Mouse (Mus musculus): Measurements from ENCODE around the gene Acer1. TPM values are rescaled to one million over a fixed set of nuclear protein-coding genes. Genes with fewer than 3 reads are reported as not detected.

Acer1 gene
- polyA plus RNA-seq, 1 experiment from 2014 or later: not detected

- peak; percentile 71 for DNase-seq (ENCODE audit: low spot score)
- 12% methylated on average over 3 of the region's 3 CpGs for WGBS
- Histone ChIP-seq H3K36me3 (ENCODE audit: control insufficient read depth, insufficient read depth, low read length) (no peaks in the 10 kb centered on the region), H3K4me1 (ENCODE audit: control insufficient read depth, insufficient read depth, low read length) (no peaks in the 10 kb centered on the region), H3K9me3 (ENCODE audit: control insufficient read depth, low read length) (no peaks in the 10 kb centered on the region), H3K27ac (replicated peaks; ENCODE audit: low read depth, low read length) (no peak overlapping the region), H3K9ac (ENCODE audit: low read length) (no peak overlapping the region), H3K4me2 (ENCODE audit: low read depth, severe bottlenecking) (no peak overlapping the region), H3K27me3 (ENCODE audit: control insufficient read depth, insufficient read depth, low read length) (no peaks in the 10 kb centered on the region), H3K4me3 (ENCODE audit: low read depth, low read length) (no peak overlapping the region)
- ATAC-seq (ENCODE audit: insufficient number of reproducible peaks, low FRiP score, low TSS enrichment, low read depth): no peak
These were observed 31.0 kb downstream of the Acer1 start for GRCm38 (mm10) chr17:56950915-56951314.

GRCm38 (mm10) chr17:56938751-56939150, 43.2 kb downstream of the Acer1 start:
- H3K4me2 ChIP-seq (ENCODE audit: low read depth, severe bottlenecking): no peak overlapping the region
- no peak for ATAC-seq (ENCODE audit: insufficient number of reproducible peaks, low FRiP score, low TSS enrichment, low read depth)
- H3K9ac ChIP-seq (ENCODE audit: low read length): no peak overlapping the region
- no peaks in the 10 kb centered on the region for H3K27me3 ChIP-seq (ENCODE audit: control insufficient read depth, insufficient read depth, low read length)
- peaks cover 6% of the 10 kb centered on the region for H3K4me1 ChIP-seq (ENCODE audit: control insufficient read depth, insufficient read depth, low read length)
- no peak overlapping the region for H3K4me3 ChIP-seq (ENCODE audit: low read depth, low read length)
- DNase-seq (ENCODE audit: low spot score): no peak
- no peaks in the 10 kb centered on the region; the same call in 1 of the 2 replicates for H3K36me3 ChIP-seq (ENCODE audit: control insufficient read depth, insufficient read depth, low read length)
- 79% methylated on average over 4 of the region's 4 CpGs for WGBS
- H3K27ac ChIP-seq (replicated peaks; ENCODE audit: low read depth, low read length): no peak overlapping the region
- H3K9me3 ChIP-seq (ENCODE audit: control insufficient read depth, low read length): no peaks in the 10 kb centered on the region

GRCm38 (mm10) chr17:56936731-56937130, 45.2 kb downstream of the Acer1 start:
- no peak overlapping the region for H3K9ac ChIP-seq (ENCODE audit: low read length)
- H3K27ac ChIP-seq (replicated peaks; ENCODE audit: low read depth, low read length): no peak overlapping the region
- H3K27me3 ChIP-seq (ENCODE audit: control insufficient read depth, insufficient read depth, low read length): no peaks in the 10 kb centered on the region
- 91% methylated on average over 7 of the region's 7 CpGs for WGBS
- no peak overlapping the region for H3K4me2 ChIP-seq (ENCODE audit: low read depth, severe bottlenecking)
- H3K9me3 ChIP-seq (ENCODE audit: control insufficient read depth, low read length): no peaks in the 10 kb centered on the region
- peaks cover 2% of the 10 kb centered on the region; the same call in 1 of the 2 replicates for H3K36me3 ChIP-seq (ENCODE audit: control insufficient read depth, insufficient read depth, low read length)
- H3K4me3 ChIP-seq (ENCODE audit: low read depth, low read length): no peak overlapping the region
- H3K4me1 ChIP-seq (ENCODE audit: control insufficient read depth, insufficient read depth, low read length): peaks cover 8% of the 10 kb centered on the region
- ATAC-seq (ENCODE audit: insufficient number of reproducible peaks, low FRiP score, low TSS enrichment, low read depth) (no peak), DNase-seq (ENCODE audit: low spot score) (no peak)

GRCm38 (mm10) chr17:56935363-56936131, 46.4 kb downstream of the Acer1 start, which contains the start of gene Mllt1:
Mllt1 (minus strand) TSS chr17:56935415.
- H3K9me3 ChIP-seq (ENCODE audit: control insufficient read depth, low read length): no peaks in the 10 kb centered on the region
- H3K36me3 ChIP-seq (ENCODE audit: control insufficient read depth, insufficient read depth, low read length): peaks cover 2% of the 10 kb centered on the region; the same call in 1 of the 2 replicates
- ATAC-seq (ENCODE audit: insufficient number of reproducible peaks, low FRiP score, low TSS enrichment, low read depth) (peak; percentile 97), DNase-seq (ENCODE audit: low spot score) (peak; percentile 100)
- H3K27ac ChIP-seq (replicated peaks; ENCODE audit: low read depth, low read length): peak within 1 kb of the TSS; percentile 51; the same call in 1 of the 2 replicates
- H3K9ac ChIP-seq (ENCODE audit: low read length): peak within 1 kb of the TSS; percentile 95
- no peaks in the 10 kb centered on the region for H3K27me3 ChIP-seq (ENCODE audit: control insufficient read depth, insufficient read depth, low read length)
- H3K4me3 ChIP-seq (ENCODE audit: low read depth, low read length): peak within 1 kb of the TSS; percentile 97
- 3% methylated on average over 67 of the region's 76 CpGs for WGBS
- peak within 1 kb of the TSS; percentile 64 for H3K4me2 ChIP-seq (ENCODE audit: low read depth, severe bottlenecking)
- H3K4me1 ChIP-seq (ENCODE audit: control insufficient read depth, insufficient read depth, low read length): peaks cover 8% of the 10 kb centered on the region

- peak overlapping the region; percentile 51; the same call in 1 of the 2 replicates for H3K27ac ChIP-seq (replicated peaks; ENCODE audit: low read depth, low read length)
- ATAC-seq (ENCODE audit: insufficient number of reproducible peaks, low FRiP score, low TSS enrichment, low read depth) (peak; percentile 53), DNase-seq (ENCODE audit: low spot score) (peak; percentile 69)
- H3K4me2 ChIP-seq (ENCODE audit: low read depth, severe bottlenecking): peak overlapping the region; percentile 64
- no peaks in the 10 kb centered on the region for H3K9me3 ChIP-seq (ENCODE audit: control insufficient read depth, low read length)
- H3K4me3 ChIP-seq (ENCODE audit: low read depth, low read length): peak overlapping the region; percentile 97
- peaks cover 2% of the 10 kb centered on the region; the same call in 1 of the 2 replicates for H3K36me3 ChIP-seq (ENCODE audit: control insufficient read depth, insufficient read depth, low read length)
- H3K9ac ChIP-seq (ENCODE audit: low read length): peak overlapping the region; percentile 95
- H3K27me3 ChIP-seq (ENCODE audit: control insufficient read depth, insufficient read depth, low read length): no peaks in the 10 kb centered on the region
- H3K4me1 ChIP-seq (ENCODE audit: control insufficient read depth, insufficient read depth, low read length): peaks cover 8% of the 10 kb centered on the region
- WGBS: 2% methylated on average over 33 of the region's 45 CpGs
These were observed 47.2 kb downstream of the Acer1 start for GRCm38 (mm10) chr17:56934545-56935330.

GRCm38 (mm10) chr17:56933395-56933794, 48.5 kb downstream of the Acer1 start:
- Histone ChIP-seq H3K4me3 (ENCODE audit: low read depth, low read length) (peak overlapping the region; percentile 97; the same call in 1 of the 2 replicates), H3K4me1 (ENCODE audit: control insufficient read depth, insufficient read depth, low read length) (peaks cover 8% of the 10 kb centered on the region), H3K27ac (replicated peaks; ENCODE audit: low read depth, low read length) (no peak overlapping the region), H3K27me3 (ENCODE audit: control insufficient read depth, insufficient read depth, low read length) (no peaks in the 10 kb centered on the region), H3K36me3 (ENCODE audit: control insufficient read depth, insufficient read depth, low read length) (peaks cover 2% of the 10 kb centered on the region; the same call in 1 of the 2 replicates), H3K9ac (ENCODE audit: low read length) (0 out of 2 replicates have a peak overlapping the region, but pooled peaks have one; percentile 5), H3K4me2 (ENCODE audit: low read depth, severe bottlenecking) (peak overlapping the region; percentile 64), H3K9me3 (ENCODE audit: control insufficient read depth, low read length) (no peaks in the 10 kb centered on the region)
- WGBS: 93% methylated on average over 2 of the region's 2 CpGs
- no peak for DNase-seq (ENCODE audit: low spot score)
- ATAC-seq (ENCODE audit: insufficient number of reproducible peaks, low FRiP score, low TSS enrichment, low read depth): no peak

GRCm38 (mm10) chr17:56930026-56930425, 51.9 kb downstream of the Acer1 start:
- Histone ChIP-seq H3K27ac (replicated peaks; ENCODE audit: low read depth, low read length) (no peak overlapping the region), H3K36me3 (ENCODE audit: control insufficient read depth, insufficient read depth, low read length) (peaks cover 5% of the 10 kb centered on the region; the same call in 1 of the 2 replicates), H3K4me2 (ENCODE audit: low read depth, severe bottlenecking) (no peak overlapping the region)

GRCm38 (mm10) chr17:56929530-56929929, 52.4 kb downstream of the Acer1 start:
- Histone ChIP-seq H3K36me3 (ENCODE audit: control insufficient read depth, insufficient read depth, low read length) (peaks cover 5% of the 10 kb centered on the region; the same call in 1 of the 2 replicates), H3K27ac (replicated peaks; ENCODE audit: low read depth, low read length) (no peak overlapping the region), H3K27me3 (ENCODE audit: control insufficient read depth, insufficient read depth, low read length) (no peaks in the 10 kb centered on the region), H3K4me3 (ENCODE audit: low read depth, low read length) (no peak overlapping the region), H3K4me1 (ENCODE audit: control insufficient read depth, insufficient read depth, low read length) (peaks cover 8% of the 10 kb centered on the region), H3K4me2 (ENCODE audit: low read depth, severe bottlenecking) (no peak overlapping the region), H3K9me3 (ENCODE audit: control insufficient read depth, low read length) (no peaks in the 10 kb centered on the region), H3K9ac (ENCODE audit: low read length) (no peak overlapping the region)
- 88% methylated on average over 1 of the region's 1 CpGs for WGBS
- DNase-seq (ENCODE audit: low spot score): no peak
- no peak for ATAC-seq (ENCODE audit: insufficient number of reproducible peaks, low FRiP score, low TSS enrichment, low read depth)

More at GRCm38 (mm10) chr17:56930026-56930425, 51.9 kb downstream of the Acer1 start:
- WGBS: 87% methylated on average over 8 of the region's 8 CpGs
- ATAC-seq (ENCODE audit: insufficient number of reproducible peaks, low FRiP score, low TSS enrichment, low read depth) (no peak), DNase-seq (ENCODE audit: low spot score) (no peak)
- H3K9me3 ChIP-seq (ENCODE audit: control insufficient read depth, low read length): no peaks in the 10 kb centered on the region
- H3K9ac ChIP-seq (ENCODE audit: low read length): no peak overlapping the region
- no peaks in the 10 kb centered on the region for H3K27me3 ChIP-seq (ENCODE audit: control insufficient read depth, insufficient read depth, low read length)
- peaks cover 8% of the 10 kb centered on the region for H3K4me1 ChIP-seq (ENCODE audit: control insufficient read depth, insufficient read depth, low read length)
- no peak overlapping the region for H3K4me3 ChIP-seq (ENCODE audit: low read depth, low read length)
